Mouse (Mus musculus): Measurements from ENCODE around the gene Ing5.

DNA sequence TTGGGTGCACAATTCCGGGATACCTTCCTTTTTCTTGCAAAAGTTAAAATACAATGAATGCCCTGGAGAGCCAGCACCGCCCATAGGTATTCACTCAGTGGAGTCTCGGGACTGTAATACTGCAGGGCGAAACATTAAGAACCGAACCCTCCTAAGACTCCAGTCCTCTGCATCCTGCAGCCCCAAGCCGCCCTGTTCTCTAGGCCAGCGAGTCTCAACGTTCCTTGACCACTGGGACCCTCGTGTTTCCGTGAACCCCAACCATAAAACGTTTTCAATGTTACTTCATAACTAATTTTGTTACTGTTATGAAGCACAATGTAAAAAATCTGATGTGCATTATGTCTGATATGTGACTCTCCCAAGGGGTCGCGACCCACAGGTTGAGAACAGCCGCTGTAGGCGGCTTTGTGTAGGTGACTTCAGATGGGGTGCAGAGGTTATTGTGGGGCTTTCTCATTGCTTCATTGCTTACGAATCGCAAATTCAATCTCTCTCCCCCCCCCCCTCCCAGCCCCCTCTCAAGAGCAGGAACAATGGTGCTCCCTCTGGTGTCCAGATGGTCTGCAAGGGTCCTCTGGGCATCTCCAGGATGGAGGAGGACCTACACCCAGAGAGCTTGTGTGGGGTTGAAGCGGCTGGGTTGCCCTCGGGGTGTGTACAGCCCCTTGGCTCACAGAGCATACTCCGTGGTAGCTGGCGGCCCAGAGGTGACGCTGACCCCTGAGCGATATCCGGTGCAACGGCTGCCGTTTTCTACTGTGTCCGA, 22.2 kb downstream of the Ing5 start:
- TF ChIP-seq CTCF (IDR thresholded peaks at IDR 0.05; ENCODE audit: extremely low read depth, insufficient read length, insufficient replicate concordance, low read depth, low read length) (peak; percentile 8; the same call in 1 of the 2 replicates), POLR2A (IDR thresholded peaks at IDR 0.05; ENCODE audit: low read depth, low read length) (no peak)
